Mouse (Mus musculus): Measurements from ENCODE around the gene Sar1b.

GRCm38 (mm10) chr11:51824867-51825424 lies 61.5 kb downstream of the Sar1b start:
- no peak for TF ChIP-seq POLR2A (IDR thresholded peaks at IDR 0.05; ENCODE audit: insufficient read depth, low read depth, low read length)
- TF ChIP-seq CTCF (IDR thresholded peaks at IDR 0.05), result no peak

Data from heart, adult 2 months (tissue).